14 mouse cellular contexts compared by ENCODE assay signal in genomic region chr7:45024281-45025248, GRCm38 (mm10). TPM values are rescaled to one million over a fixed set of nuclear protein-coding genes. Genes with fewer than 3 reads are reported as not detected.
DNase-seq lines count a peak whose midpoint lies in the region; ATAC-seq and TF ChIP-seq lines count a peak whose summit lies in the region.
"Had no signal": no experiment of that assay in that cellular context is flagged by ENCODE, and none has a peak within 500 bp of the region (broad histone marks: within the 10 kb centered on the region; RNA-seq: fewer than 3 reads in every experiment).

No protein-coding gene starts in this region.

- no peak overlapping the region for H3K4me2 ChIP-seq in embryonic facial prominence, embryonic 12.5 days (replicated peaks)
- no peak overlapping the region for H3K4me2 ChIP-seq in forebrain, postnatal 0 days (ENCODE audit: low read depth)
- H3K4me2 ChIP-seq: limb, embryonic 13.5 days had no signal

- ATAC-seq in embryonic facial prominence, embryonic 12.5 days (ENCODE audit: insufficient number of reproducible peaks, insufficient read depth, low FRiP score, low TSS enrichment): no peak
- no peak for ATAC-seq in forebrain, postnatal 0 days
- ATAC-seq: hindbrain, embryonic 16.5 days had no signal

- no peak for DNase-seq in embryonic facial prominence, embryonic 10.5 days (ENCODE audit: low spot score)
- DNase-seq in kidney, postnatal 10 days: peak; percentile 16
- no peak for DNase-seq in kidney, postnatal 14 days
- DNase-seq in forebrain, postnatal 0 days: no peak
- no peak for DNase-seq in gastrocnemius, adult 18-20 months (ENCODE audit: low spot score)
- no peak for DNase-seq in gastrocnemius, adult 8-10 months (ENCODE audit: low spot score in 2 of 2)
- DNase-seq: cerebellum, postnatal 14 days; layer of hippocampus, postnatal 36 days; lung, postnatal 10 days had no signal

- no peak overlapping the region for H3K4me3 ChIP-seq in embryonic facial prominence, embryonic 12.5 days
- no peak overlapping the region for H3K4me3 ChIP-seq in embryonic facial prominence, embryonic 10.5 days
- no peak overlapping the region for H3K4me3 ChIP-seq in E14TG2a.4 (replicated peaks; ENCODE audit: low read length)
- no peak overlapping the region for H3K4me3 ChIP-seq in forebrain, postnatal 0 days (ENCODE audit: low read depth, low read length)
- H3K4me3 ChIP-seq: limb, embryonic 13.5 days had no signal

- WGBS in embryonic facial prominence, embryonic 12.5 days: 88% methylated on average over 15 of the region's 15 CpGs
- 88% methylated on average over 15 of the region's 15 CpGs for WGBS in embryonic facial prominence, embryonic 10.5 days
- WGBS in forebrain, postnatal 0 days: 87% methylated on average over 15 of the region's 15 CpGs

- H3K4me1 ChIP-seq in embryonic facial prominence, embryonic 12.5 days: no peaks in the 10 kb centered on the region
- H3K4me1 ChIP-seq in embryonic facial prominence, embryonic 10.5 days: peaks cover 26% of the 10 kb centered on the region
- H3K4me1 ChIP-seq in E14TG2a.4 (replicated peaks; ENCODE audit: low read depth, low read length): peaks cover 57% of the 10 kb centered on the region
- no peaks in the 10 kb centered on the region for H3K4me1 ChIP-seq in forebrain, postnatal 0 days (ENCODE audit: insufficient read depth)

- H3K9ac ChIP-seq in embryonic facial prominence, embryonic 12.5 days: no peak overlapping the region
- 0 out of 2 replicates have a peak overlapping the region, but pooled peaks have one; percentile 22 for H3K9ac ChIP-seq in forebrain, postnatal 0 days
- H3K9ac ChIP-seq: limb, embryonic 13.5 days had no signal

- no peaks in the 10 kb centered on the region for H3K9me3 ChIP-seq in embryonic facial prominence, embryonic 12.5 days
- H3K9me3 ChIP-seq in embryonic facial prominence, embryonic 10.5 days: no peaks in the 10 kb centered on the region
- no peaks in the 10 kb centered on the region for H3K9me3 ChIP-seq in E14TG2a.4 (ENCODE audit: low read length)
- H3K9me3 ChIP-seq in forebrain, postnatal 0 days (ENCODE audit: low read length): no peaks in the 10 kb centered on the region
- H3K9me3 ChIP-seq: limb, embryonic 13.5 days had no signal

- H3K36me3 ChIP-seq in embryonic facial prominence, embryonic 12.5 days: peaks cover 31% of the 10 kb centered on the region
- H3K36me3 ChIP-seq in embryonic facial prominence, embryonic 10.5 days (replicated peaks): peaks cover 35% of the 10 kb centered on the region
- H3K36me3 ChIP-seq in E14TG2a.4 (ENCODE audit: insufficient read depth, low read length): peaks cover 41% of the 10 kb centered on the region
- peaks cover 29% of the 10 kb centered on the region for H3K36me3 ChIP-seq in forebrain, postnatal 0 days (ENCODE audit: insufficient read depth)

- peaks cover 2% of the 10 kb centered on the region; the same call in 1 of the 2 replicates for H3K27me3 ChIP-seq in embryonic facial prominence, embryonic 12.5 days
- H3K27me3 ChIP-seq in embryonic facial prominence, embryonic 10.5 days (replicated peaks; ENCODE audit: low read depth, poor library complexity, severe bottlenecking): peaks cover 7% of the 10 kb centered on the region; the same call in 1 of the 2 replicates
- H3K27me3 ChIP-seq in E14TG2a.4 (ENCODE audit: insufficient read depth, low read length): no peaks in the 10 kb centered on the region; the same call in 1 of the 2 replicates
- H3K27me3 ChIP-seq in forebrain, postnatal 0 days (ENCODE audit: insufficient read depth, low read length): no peaks in the 10 kb centered on the region

- TF ChIP-seq CTCF in E14TG2a.4 (conservative IDR thresholded peaks at IDR 0.05; ENCODE audit: low read length): 0 out of 2 replicates have a peak, but pooled peaks have one; percentile 6
- no peak for TF ChIP-seq CTCF in forebrain, postnatal 0 days (IDR thresholded peaks at IDR 0.05; ENCODE audit: low read depth)

- 0 out of 2 replicates have a peak overlapping the region, but pooled peaks have one; percentile 61 for H3K27ac ChIP-seq in embryonic facial prominence, embryonic 12.5 days
- H3K27ac ChIP-seq in embryonic facial prominence, embryonic 10.5 days (replicated peaks): no peak overlapping the region
- H3K27ac ChIP-seq in forebrain, postnatal 0 days (ENCODE audit: low read depth, low read length): peak overlapping the region; percentile 3; the same call in 1 of the 2 replicates
- H3K27ac ChIP-seq: kidney, postnatal 0 days had no signal

RNA-seq across cellular contexts. Expression of gene Rras, which starts 6.8 kb away (rescaled TPM):
- polyA plus RNA-seq in embryonic facial prominence, embryonic 12.5 days (2016; fragmentation: Nextera tagmentation; extraction: Ambion mirVana): 23.6 and 26.1 TPM in 2 replicates
- 18.8 and 20.3 TPM in 2 replicates for polyA plus RNA-seq in embryonic facial prominence, embryonic 10.5 days (2016; fragmentation: Nextera tagmentation; extraction: Ambion mirVana)
- total RNA-seq in forebrain, postnatal 0 days (2014; rRNA removed): 2.9 and 4.2 TPM in 2 replicates
- polyA plus RNA-seq in forebrain, postnatal 0 days (2015; fragmentation: Nextera tagmentation; extraction: Ambion mirVana): 10.6 and 13.1 TPM in 2 replicates
- 10 to 100 TPM; 20.8 to 26.8 TPM for total RNA-seq in gastrocnemius, adult 18-20 months (2021)
- 10 to 100 TPM; 20.1 to 25.7 (median 21.3) TPM for total RNA-seq in gastrocnemius, adult 8-10 months (2022)

RNA-seq across cellular contexts. Expression of gene Scaf1, which starts 8.4 kb away (rescaled TPM):
- polyA plus RNA-seq in embryonic facial prominence, embryonic 12.5 days (2016; fragmentation: Nextera tagmentation; extraction: Ambion mirVana): 43.8 and 47.7 TPM in 2 replicates
- polyA plus RNA-seq in embryonic facial prominence, embryonic 10.5 days (2016; fragmentation: Nextera tagmentation; extraction: Ambion mirVana): 46.2 and 47.9 TPM in 2 replicates
- 58.7 and 72.5 TPM in 2 replicates for total RNA-seq in forebrain, postnatal 0 days (2014; rRNA removed)
- polyA plus RNA-seq in forebrain, postnatal 0 days (2015; fragmentation: Nextera tagmentation; extraction: Ambion mirVana): 43.4 and 50.0 TPM in 2 replicates
- total RNA-seq in gastrocnemius, adult 18-20 months (2021): 10 to 100 TPM; 41.3 to 46.2 TPM
- total RNA-seq in gastrocnemius, adult 8-10 months (2022): 10 to 100 TPM; 43.2 to 50.7 (median 48.4) TPM

RNA-seq across cellular contexts. Expression of gene Bcl2l12, which starts 26.1 kb away (rescaled TPM):
- 79.9 and 83.5 TPM in 2 replicates for polyA plus RNA-seq in embryonic facial prominence, embryonic 12.5 days (2016; fragmentation: Nextera tagmentation; extraction: Ambion mirVana)
- polyA plus RNA-seq in embryonic facial prominence, embryonic 10.5 days (2016; fragmentation: Nextera tagmentation; extraction: Ambion mirVana): 87.0 and 90.7 TPM in 2 replicates
- total RNA-seq in forebrain, postnatal 0 days (2014; rRNA removed): 7.5 and 7.9 TPM in 2 replicates
- polyA plus RNA-seq in forebrain, postnatal 0 days (2015; fragmentation: Nextera tagmentation; extraction: Ambion mirVana): 7.8 and 8.5 TPM in 2 replicates
- 1 to 10 TPM; 8.4 to 8.5 TPM for total RNA-seq in gastrocnemius, adult 18-20 months (2021)
- total RNA-seq in gastrocnemius, adult 8-10 months (2022): 10 to 100 TPM in 1 of 4 experiments, 1 to 10 TPM in 3; 8.2 to 13.0 (median 9.4) TPM

RNA-seq across cellular contexts. Expression of gene Irf3, which starts 27.1 kb away (rescaled TPM):
- 93.3 and 95.7 TPM in 2 replicates for polyA plus RNA-seq in embryonic facial prominence, embryonic 12.5 days (2016; fragmentation: Nextera tagmentation; extraction: Ambion mirVana)
- 70.3 and 77.5 TPM in 2 replicates for polyA plus RNA-seq in embryonic facial prominence, embryonic 10.5 days (2016; fragmentation: Nextera tagmentation; extraction: Ambion mirVana)
- 39.3 and 39.7 TPM in 2 replicates for total RNA-seq in forebrain, postnatal 0 days (2014; rRNA removed)
- polyA plus RNA-seq in forebrain, postnatal 0 days (2015; fragmentation: Nextera tagmentation; extraction: Ambion mirVana): 23.1 and 24.0 TPM in 2 replicates
- 10 to 100 TPM; 15.0 to 19.1 TPM for total RNA-seq in gastrocnemius, adult 18-20 months (2021)
- 10 to 100 TPM; 13.5 to 22.2 (median 17.9) TPM for total RNA-seq in gastrocnemius, adult 8-10 months (2022)

RNA-seq across cellular contexts. Expression of gene Prr12, which starts 28.1 kb away (rescaled TPM):
- 13.7 and 16.8 TPM in 2 replicates for polyA plus RNA-seq in embryonic facial prominence, embryonic 12.5 days (2016; fragmentation: Nextera tagmentation; extraction: Ambion mirVana)
- polyA plus RNA-seq in embryonic facial prominence, embryonic 10.5 days (2016; fragmentation: Nextera tagmentation; extraction: Ambion mirVana): 13.4 and 14.9 TPM in 2 replicates
- 12.6 and 14.0 TPM in 2 replicates for total RNA-seq in forebrain, postnatal 0 days (2014; rRNA removed)
- polyA plus RNA-seq in forebrain, postnatal 0 days (2015; fragmentation: Nextera tagmentation; extraction: Ambion mirVana): 4.9 and 8.2 TPM in 2 replicates
- total RNA-seq in gastrocnemius, adult 18-20 months (2021): 10 to 100 TPM; 13.1 to 16.0 TPM
- 10 to 100 TPM; 15.3 to 17.5 (median 15.9) TPM for total RNA-seq in gastrocnemius, adult 8-10 months (2022)
